22 mouse cellular contexts compared by ENCODE assay signal in the genomic region with DNA sequence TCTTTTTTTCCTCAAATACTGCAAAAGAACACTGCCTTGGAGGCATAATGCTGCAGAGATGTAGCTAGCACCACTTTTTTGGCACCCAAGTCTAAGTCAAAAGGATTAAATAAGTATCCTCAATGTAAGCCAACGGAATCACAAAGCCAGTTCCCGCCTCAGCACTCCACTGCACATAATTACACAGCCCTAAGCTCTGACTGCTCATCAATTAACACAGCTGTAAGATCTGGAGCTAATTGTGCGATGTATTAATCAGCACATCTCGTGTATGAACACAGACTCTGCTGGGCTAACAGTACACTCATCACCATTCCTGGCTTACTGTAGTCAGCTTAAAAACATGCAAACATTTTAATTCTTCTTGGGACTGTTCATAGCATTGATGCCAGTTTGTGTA.
A peak's percentile ranks its signal among the peaks of the same experiment; 100 is the strongest.
DNase-seq lines count a peak whose midpoint lies in the region; ATAC-seq lines count a peak whose summit lies in the region.
"Had no signal": no experiment of that assay in that cellular context is flagged by ENCODE, and none has a peak within 500 bp of the region (broad histone marks: within the 10 kb centered on the region; RNA-seq: fewer than 3 reads in every experiment).

No protein-coding gene starts in this region.

- no peak overlapping the region for H3K27ac ChIP-seq in hindbrain, embryonic 16.5 days (ENCODE audit: low read depth, low read length)
- no peak overlapping the region for H3K27ac ChIP-seq in hindbrain, embryonic 10.5 days
- peak overlapping the region; percentile 33; the same call in 1 of the 2 replicates for H3K27ac ChIP-seq in forebrain, embryonic 16.5 days (ENCODE audit: low read length)
- H3K27ac ChIP-seq: embryonic facial prominence, embryonic 15.5 days; heart, adult 2 months; left cerebral cortex, adult 2 months; limb, embryonic 10.5 days; liver, embryonic 15.5 days; lung, embryonic 15.5 days had no signal

- no peak for DNase-seq in hindbrain, embryonic 10.5 days (ENCODE audit: low spot score)
- DNase-seq in right cerebral cortex, postnatal 10 days (ENCODE audit: low spot score in 2 of 2): peak; percentile 22 to 34
- DNase-seq in right cerebral cortex, adult 18-20 months: no peak
- DNase-seq in cerebellum, adult 8-10 months: no peak
- DNase-seq in cerebellum, adult 9-10 months: no peak
- DNase-seq: adrenal gland, adult 2 months; cerebellum, adult 2 months; gastrocnemius, postnatal 36 days; heart, adult 2 months; heart, postnatal 36 days; kidney, adult 18-20 months; layer of hippocampus, adult 9-11 months; liver; lung, postnatal 4 days had no signal

- H3K4me3 ChIP-seq in hindbrain, embryonic 16.5 days (ENCODE audit: low read length): no peak overlapping the region
- no peak overlapping the region for H3K4me3 ChIP-seq in hindbrain, embryonic 10.5 days
- no peak overlapping the region for H3K4me3 ChIP-seq in forebrain, embryonic 16.5 days (replicated peaks; ENCODE audit: low read length)
- H3K4me3 ChIP-seq: embryonic facial prominence, embryonic 15.5 days; heart, adult 2 months; left cerebral cortex, adult 2 months; limb, embryonic 10.5 days; liver, embryonic 15.5 days; lung, embryonic 15.5 days had no signal

- H3K36me3 ChIP-seq in hindbrain, embryonic 16.5 days (ENCODE audit: control insufficient read depth, insufficient read depth, low read length): no peaks in the 10 kb centered on the region
- H3K36me3 ChIP-seq in hindbrain, embryonic 10.5 days: no peaks in the 10 kb centered on the region
- no peaks in the 10 kb centered on the region for H3K36me3 ChIP-seq in forebrain, embryonic 16.5 days (ENCODE audit: control insufficient read depth, insufficient read depth)
- H3K36me3 ChIP-seq: embryonic facial prominence, embryonic 15.5 days; limb, embryonic 10.5 days; liver, embryonic 15.5 days; lung, embryonic 15.5 days had no signal

- H3K4me1 ChIP-seq in hindbrain, embryonic 16.5 days (ENCODE audit: control insufficient read depth, insufficient read depth, low read depth, low read length): no peaks in the 10 kb centered on the region
- no peaks in the 10 kb centered on the region for H3K4me1 ChIP-seq in hindbrain, embryonic 10.5 days (replicated peaks)
- H3K4me1 ChIP-seq in forebrain, embryonic 16.5 days (replicated peaks; ENCODE audit: control insufficient read depth, insufficient read depth, low read length): 0 out of 2 replicates have a peak, but pooled peaks cover 2% of the 10 kb centered on the region
- H3K4me1 ChIP-seq: embryonic facial prominence, embryonic 15.5 days; limb, embryonic 10.5 days; liver, embryonic 15.5 days; lung, embryonic 15.5 days had no signal

- H3K9ac ChIP-seq in hindbrain, embryonic 16.5 days (ENCODE audit: low read depth, low read length): no peak overlapping the region
- no peak overlapping the region for H3K9ac ChIP-seq in forebrain, embryonic 16.5 days (replicated peaks; ENCODE audit: low read depth, low read length)
- H3K9ac ChIP-seq: embryonic facial prominence, embryonic 15.5 days; liver, embryonic 15.5 days; lung, embryonic 15.5 days had no signal

- peak; percentile 76; the same call in 1 of the 2 replicates for ATAC-seq in hindbrain, embryonic 16.5 days
- ATAC-seq in forebrain, embryonic 16.5 days: peak; percentile 95
- ATAC-seq: inflammation-experienced regulatory T-cells, adult 6 months had no signal

- H3K9me3 ChIP-seq in hindbrain, embryonic 16.5 days (ENCODE audit: control insufficient read depth, low read length): no peaks in the 10 kb centered on the region
- no peaks in the 10 kb centered on the region for H3K9me3 ChIP-seq in hindbrain, embryonic 10.5 days
- no peaks in the 10 kb centered on the region for H3K9me3 ChIP-seq in forebrain, embryonic 16.5 days (ENCODE audit: control insufficient read depth, low read length)
- H3K9me3 ChIP-seq: embryonic facial prominence, embryonic 15.5 days; limb, embryonic 10.5 days; liver, embryonic 15.5 days; lung, embryonic 15.5 days had no signal

- WGBS in hindbrain, embryonic 16.5 days: 47% methylated on average over 4 of the region's 4 CpGs
- WGBS in hindbrain, embryonic 10.5 days: 89% methylated on average over 4 of the region's 4 CpGs
- 15% methylated on average over 4 of the region's 4 CpGs for WGBS in forebrain, embryonic 16.5 days

- H3K4me2 ChIP-seq in hindbrain, embryonic 16.5 days (ENCODE audit: low read length): no peak overlapping the region
- no peak overlapping the region for H3K4me2 ChIP-seq in forebrain, embryonic 16.5 days (ENCODE audit: low read length)
- H3K4me2 ChIP-seq: embryonic facial prominence, embryonic 15.5 days; liver, embryonic 15.5 days; lung, embryonic 15.5 days had no signal

- no peaks in the 10 kb centered on the region for H3K27me3 ChIP-seq in hindbrain, embryonic 16.5 days (replicated peaks; ENCODE audit: control insufficient read depth, insufficient read depth, low read length)
- H3K27me3 ChIP-seq in hindbrain, embryonic 10.5 days (ENCODE audit: insufficient read depth, poor library complexity, severe bottlenecking): no peaks in the 10 kb centered on the region
- H3K27me3 ChIP-seq in forebrain, embryonic 16.5 days (replicated peaks; ENCODE audit: control insufficient read depth, insufficient read depth, low read length): no peaks in the 10 kb centered on the region
- H3K27me3 ChIP-seq: embryonic facial prominence, embryonic 15.5 days; liver, embryonic 15.5 days; lung, embryonic 15.5 days had no signal

Comparison
In these comparisons a context has a peak if more than half of its experiments do, and no peak if none do; other contexts are left out.
1. DNase-seq: peak in right cerebral cortex, postnatal 10 days (2 of 2); none in hindbrain, embryonic 10.5 days (single experiment), right cerebral cortex, adult 18-20 months (single experiment), cerebellum, adult 8-10 months (single experiment) and cerebellum, adult 9-10 months (single experiment).